Mouse (Mus musculus): ENCODE results near the gene Axin2. TPM values are rescaled to one million over a fixed set of nuclear protein-coding genes. Genes with fewer than 3 reads are reported as not detected.
A peak's percentile ranks its signal among the peaks of the same experiment; 100 is the strongest.

Gene Axin2
- total and polyA plus RNA-seq, 2 experiments: 3.2 to 5.8 TPM

GRCm38 (mm10) chr11:108920636-108921505, 722 bp downstream of the Axin2 start:
- Histone ChIP-seq H3K27ac (replicated peaks; ENCODE audit: insufficient read depth, low read depth, low read length) (peak overlapping the region; percentile 86), H3K27me3 (ENCODE audit: control insufficient read depth, insufficient read depth, low read length) (no peaks in the 10 kb centered on the region), H3K79me2 (ENCODE audit: control insufficient read depth, insufficient read depth, low read length) (peaks cover 10% of the 10 kb centered on the region; the same call in 1 of the 2 replicates), H3K36me3 (ENCODE audit: control insufficient read depth, insufficient read depth, low read length) (no peaks in the 10 kb centered on the region), H3K4me1 (ENCODE audit: control insufficient read depth, insufficient read depth, low read length) (peaks cover 7% of the 10 kb centered on the region), H3K9ac (ENCODE audit: low read depth, low read length) (peak overlapping the region; percentile 84), H3K4me3 (ENCODE audit: insufficient read depth, low read depth, low read length) (peak overlapping the region; percentile 86)
- peak; percentile 80 for DNase-seq (ENCODE audit: extremely low read depth, low read depth, low spot score)
- no peak for TF ChIP-seq POLR2A (IDR thresholded peaks at IDR 0.05; ENCODE audit: extremely low read depth, insufficient read depth, low read length)
- TF ChIP-seq CTCF (IDR thresholded peaks at IDR 0.05; ENCODE audit: low read depth, low read length): no peak
- WGBS: under 1% methylated on average over 104 of the region's 104 CpGs

GRCm38 (mm10) chr11:108921506-108922455, 1.6 kb downstream of the Axin2 start:
- H3K4me1 ChIP-seq (ENCODE audit: control insufficient read depth, insufficient read depth, low read length): peaks cover 7% of the 10 kb centered on the region
- 2% methylated on average over 60 of the region's 62 CpGs for WGBS
- peaks cover 10% of the 10 kb centered on the region; the same call in 1 of the 2 replicates for H3K79me2 ChIP-seq (ENCODE audit: control insufficient read depth, insufficient read depth, low read length)
- no peaks in the 10 kb centered on the region for H3K27me3 ChIP-seq (ENCODE audit: control insufficient read depth, insufficient read depth, low read length)
- H3K36me3 ChIP-seq (ENCODE audit: control insufficient read depth, insufficient read depth, low read length): no peaks in the 10 kb centered on the region
- TF ChIP-seq CTCF (IDR thresholded peaks at IDR 0.05; ENCODE audit: low read depth, low read length) (no peak), POLR2A (IDR thresholded peaks at IDR 0.05; ENCODE audit: extremely low read depth, insufficient read depth, low read length) (no peak)
- H3K9ac ChIP-seq (ENCODE audit: low read depth, low read length): peak overlapping the region; percentile 66
- H3K27ac ChIP-seq (replicated peaks; ENCODE audit: insufficient read depth, low read depth, low read length): peak overlapping the region; percentile 62
- DNase-seq (ENCODE audit: extremely low read depth, low read depth, low spot score): peak; percentile 39
- H3K4me3 ChIP-seq (ENCODE audit: insufficient read depth, low read depth, low read length): peak overlapping the region; percentile 86

GRCm38 (mm10) chr11:108922511-108923187, 2.5 kb downstream of the Axin2 start:
- TF ChIP-seq CTCF (IDR thresholded peaks at IDR 0.05; ENCODE audit: low read depth, low read length) (no peak), POLR2A (IDR thresholded peaks at IDR 0.05; ENCODE audit: extremely low read depth, insufficient read depth, low read length) (no peak)
- peaks cover 13% of the 10 kb centered on the region; the same call in 1 of the 2 replicates for H3K79me2 ChIP-seq (ENCODE audit: control insufficient read depth, insufficient read depth, low read length)
- 7% methylated on average over 32 of the region's 32 CpGs for WGBS
- H3K4me3 ChIP-seq (ENCODE audit: insufficient read depth, low read depth, low read length): peak overlapping the region; percentile 86
- peak overlapping the region; percentile 66 for H3K9ac ChIP-seq (ENCODE audit: low read depth, low read length)
- peaks cover 7% of the 10 kb centered on the region for H3K4me1 ChIP-seq (ENCODE audit: control insufficient read depth, insufficient read depth, low read length)
- no peaks in the 10 kb centered on the region for H3K36me3 ChIP-seq (ENCODE audit: control insufficient read depth, insufficient read depth, low read length)
- no peak for DNase-seq (ENCODE audit: extremely low read depth, low read depth, low spot score)
- no peaks in the 10 kb centered on the region for H3K27me3 ChIP-seq (ENCODE audit: control insufficient read depth, insufficient read depth, low read length)
- peak overlapping the region; percentile 62; the same call in 1 of the 2 replicates for H3K27ac ChIP-seq (replicated peaks; ENCODE audit: insufficient read depth, low read depth, low read length)

- TF ChIP-seq POLR2A (IDR thresholded peaks at IDR 0.05; ENCODE audit: extremely low read depth, insufficient read depth, low read length) (no peak), CTCF (IDR thresholded peaks at IDR 0.05; ENCODE audit: low read depth, low read length) (no peak)
- Histone ChIP-seq H3K4me1 (ENCODE audit: control insufficient read depth, insufficient read depth, low read length) (peaks cover 7% of the 10 kb centered on the region), H3K9ac (ENCODE audit: low read depth, low read length) (peak overlapping the region; percentile 41; the same call in 1 of the 2 replicates), H3K27ac (replicated peaks; ENCODE audit: insufficient read depth, low read depth, low read length) (no peak overlapping the region; the same call in 1 of the 2 replicates), H3K4me3 (ENCODE audit: insufficient read depth, low read depth, low read length) (peak overlapping the region; percentile 27), H3K27me3 (ENCODE audit: control insufficient read depth, insufficient read depth, low read length) (no peaks in the 10 kb centered on the region), H3K36me3 (ENCODE audit: control insufficient read depth, insufficient read depth, low read length) (no peaks in the 10 kb centered on the region), H3K79me2 (ENCODE audit: control insufficient read depth, insufficient read depth, low read length) (peaks cover 13% of the 10 kb centered on the region; the same call in 1 of the 2 replicates)
- no peak for DNase-seq (ENCODE audit: extremely low read depth, low read depth, low spot score)
- WGBS: 37% methylated on average over 17 of the region's 17 CpGs
Observed at GRCm38 (mm10) chr11:108923188-108923575, 3.0 kb downstream of the Axin2 start.

GRCm38 (mm10) chr11:108923781-108924180, 3.6 kb downstream of the Axin2 start:
- 0 out of 2 replicates have a peak overlapping the region, but pooled peaks have one; percentile 1 for H3K4me3 ChIP-seq (ENCODE audit: insufficient read depth, low read depth, low read length)
- WGBS: 46% methylated on average over 13 of the region's 13 CpGs
- H3K36me3 ChIP-seq (ENCODE audit: control insufficient read depth, insufficient read depth, low read length): no peaks in the 10 kb centered on the region
- H3K27me3 ChIP-seq (ENCODE audit: control insufficient read depth, insufficient read depth, low read length): no peaks in the 10 kb centered on the region
- no peak for DNase-seq (ENCODE audit: extremely low read depth, low read depth, low spot score)
- H3K4me1 ChIP-seq (ENCODE audit: control insufficient read depth, insufficient read depth, low read length): peaks cover 7% of the 10 kb centered on the region
- TF ChIP-seq CTCF (IDR thresholded peaks at IDR 0.05; ENCODE audit: low read depth, low read length): no peak
- no peak for TF ChIP-seq POLR2A (IDR thresholded peaks at IDR 0.05; ENCODE audit: extremely low read depth, insufficient read depth, low read length)
- H3K79me2 ChIP-seq (ENCODE audit: control insufficient read depth, insufficient read depth, low read length): peaks cover 13% of the 10 kb centered on the region; the same call in 1 of the 2 replicates
- no peak overlapping the region for H3K9ac ChIP-seq (ENCODE audit: low read depth, low read length)
- no peak overlapping the region for H3K27ac ChIP-seq (replicated peaks; ENCODE audit: insufficient read depth, low read depth, low read length)
